Comparison of ENCODE assay signal across 8 mouse cellular contexts in genomic region chr1:91457698-91458097, GRCm38 (mm10). TPM values are rescaled to one million over a fixed set of nuclear protein-coding genes. Genes with fewer than 3 reads are reported as not detected.
A peak's percentile ranks its signal among the peaks of the same experiment; 100 is the strongest.
DNase-seq lines count a peak whose midpoint lies in the region; ATAC-seq and TF ChIP-seq lines count a peak whose summit lies in the region.

No protein-coding gene starts in this region.

- H3K27me3 ChIP-seq in kidney, adult 2 months (replicated peaks; ENCODE audit: control insufficient read depth, insufficient read depth, low read length): no peaks in the 10 kb centered on the region
- no peaks in the 10 kb centered on the region for H3K27me3 ChIP-seq in liver, embryonic 13.5 days

- no peak for DNase-seq in kidney, adult 2 months
- no peak for DNase-seq in kidney, postnatal 10 days
- DNase-seq in heart, postnatal 4 days: peak; percentile 10
- DNase-seq in liver, embryonic 13.5 days: no peak
- peak; percentile 75 to 86 for DNase-seq in right cerebral cortex, postnatal 36 days (ENCODE audit: low spot score in 2 of 2)
- DNase-seq in retina, embryonic 14.5 days (ENCODE audit: low spot score): no peak
- DNase-seq in cerebellum, adult 18-20 months: no peak

- TF ChIP-seq CTCF in kidney, adult 2 months (conservative IDR thresholded peaks at IDR 0.05; ENCODE audit: insufficient read depth, insufficient read length, low read depth, low read length): no peak

- H3K9me3 ChIP-seq in liver, embryonic 13.5 days (replicated peaks): no peaks in the 10 kb centered on the region

- TF ChIP-seq POLR2A in kidney, adult 2 months (IDR thresholded peaks at IDR 0.05; ENCODE audit: low read depth, low read length): no peak

- ATAC-seq in liver, embryonic 13.5 days (ENCODE audit: low read depth): no peak

- 25% methylated on average over 5 of the region's 5 CpGs for WGBS in kidney, adult 2 months
- 45% methylated on average over 5 of the region's 5 CpGs for WGBS in liver, embryonic 13.5 days (ENCODE audit: insufficient replicate concordance)

- no peak overlapping the region for H3K9ac ChIP-seq in liver, embryonic 13.5 days

- H3K4me1 ChIP-seq in kidney, adult 2 months (ENCODE audit: control insufficient read depth, insufficient read depth, low read length): peaks cover 55% of the 10 kb centered on the region
- peaks cover 24% of the 10 kb centered on the region for H3K4me1 ChIP-seq in brown adipose tissue, adult 24 weeks (ENCODE audit: control insufficient read depth, insufficient read depth, insufficient read length, low read length)
- H3K4me1 ChIP-seq in liver, embryonic 13.5 days (replicated peaks): peaks cover 79% of the 10 kb centered on the region

- H3K27ac ChIP-seq in kidney, adult 2 months (ENCODE audit: insufficient read depth, low read depth, low read length): peak overlapping the region; percentile 96
- H3K27ac ChIP-seq in brown adipose tissue, adult 24 weeks (replicated peaks; ENCODE audit: low read depth, low read length): peak overlapping the region; percentile 90
- H3K27ac ChIP-seq in liver, embryonic 13.5 days: peak overlapping the region; percentile 85; the same call in 1 of the 2 replicates

- H3K36me3 ChIP-seq in kidney, adult 2 months (ENCODE audit: control insufficient read depth, insufficient read depth, low read length): no peaks in the 10 kb centered on the region
- H3K36me3 ChIP-seq in liver, embryonic 13.5 days: no peaks in the 10 kb centered on the region

- H3K4me2 ChIP-seq in liver, embryonic 13.5 days: peak overlapping the region; percentile 95

- H3K4me3 ChIP-seq in kidney, adult 2 months (ENCODE audit: insufficient read depth, low read depth, low read length): peak overlapping the region; percentile 74; the same call in 1 of the 2 replicates
- peak overlapping the region; percentile 72; the same call in 1 of the 2 replicates for H3K4me3 ChIP-seq in brown adipose tissue, adult 24 weeks (ENCODE audit: insufficient read depth, low read depth, low read length)
- peak overlapping the region; percentile 73 for H3K4me3 ChIP-seq in liver, embryonic 13.5 days (replicated peaks)

RNA-seq across cellular contexts. Expression of gene Per2, which starts 1.4 kb away (rescaled TPM):
- polyA plus RNA-seq in kidney, adult 2 months (2012; rRNA removed): 5.6 and 6.8 TPM in 2 replicates
- 1.6 and 6.7 TPM in 2 replicates for polyA plus RNA-seq in brown adipose tissue, adult 24 weeks (2012; ENCODE audit: insufficient read depth, insufficient read length, missing spikeins)
- total RNA-seq in heart, postnatal 4 days (2021): 10 to 100 TPM in 1 of 2 experiments, 1 to 10 TPM in 1; 8.5 to 11.2 TPM
- polyA plus RNA-seq in liver, embryonic 13.5 days (2015; fragmentation: Nextera tagmentation; extraction: Ambion mirVana): 1.4 and 2.5 TPM in 2 replicates

RNA-seq across cellular contexts. Expression of gene Traf3ip1, which starts 36.7 kb away (rescaled TPM):
- polyA plus RNA-seq in kidney, adult 2 months (2012; rRNA removed): 9.8 and 11.2 TPM in 2 replicates
- 3.8 and 4.9 TPM in 2 replicates for polyA plus RNA-seq in brown adipose tissue, adult 24 weeks (2012; ENCODE audit: insufficient read depth, insufficient read length, missing spikeins)
- total RNA-seq in heart, postnatal 4 days (2021): 1 to 10 TPM; 4.3 to 4.6 TPM
- 2.5 and 2.6 TPM in 2 replicates for polyA plus RNA-seq in liver, embryonic 13.5 days (2015; fragmentation: Nextera tagmentation; extraction: Ambion mirVana)

RNA-seq across cellular contexts. Expression of gene Hes6, which starts 43.9 kb away (rescaled TPM):
- polyA plus RNA-seq in kidney, adult 2 months (2012; rRNA removed): 64.1 and 66.7 TPM in 2 replicates
- polyA plus RNA-seq in brown adipose tissue, adult 24 weeks (2012; ENCODE audit: insufficient read depth, insufficient read length, missing spikeins): 7.8 and 10.9 TPM in 2 replicates
- total RNA-seq in heart, postnatal 4 days (2021): 10 to 100 TPM; 29.6 to 30.6 TPM
- 21.9 and 22.5 TPM in 2 replicates for polyA plus RNA-seq in liver, embryonic 13.5 days (2015; fragmentation: Nextera tagmentation; extraction: Ambion mirVana)

RNA-seq across cellular contexts. Expression of gene Ilkap, which starts 59.1 kb away (rescaled TPM):
- 42.6 and 47.9 TPM in 2 replicates for polyA plus RNA-seq in kidney, adult 2 months (2012; rRNA removed)
- polyA plus RNA-seq in brown adipose tissue, adult 24 weeks (2012; ENCODE audit: insufficient read depth, insufficient read length, missing spikeins): 37.9 and 39.9 TPM in 2 replicates
- 10 to 100 TPM; 58.2 to 59.1 TPM for total RNA-seq in heart, postnatal 4 days (2021)
- 86.5 and 95.8 TPM in 2 replicates for polyA plus RNA-seq in liver, embryonic 13.5 days (2015; fragmentation: Nextera tagmentation; extraction: Ambion mirVana)

Comparison
In these comparisons a context has a peak if more than half of its experiments do, and no peak if none do; other contexts are left out.
1. DNase-seq: peak in heart, postnatal 4 days (single experiment) and right cerebral cortex, postnatal 36 days (2 of 2); none in kidney, adult 2 months (single experiment), kidney, postnatal 10 days (single experiment), liver, embryonic 13.5 days (single experiment), retina, embryonic 14.5 days (single experiment) and cerebellum, adult 18-20 months (0 of 2).
2. Peak in every context shown above with its lines, with median percentiles within 50 percentile points of each other: H3K27ac ChIP-seq and H3K4me3 ChIP-seq.